Mouse (Mus musculus) heart, embryonic 16.5 days (tissue): ENCODE measurements around the gene Igfn1. TPM values are rescaled to one million over a fixed set of nuclear protein-coding genes. Genes with fewer than 3 reads are reported as not detected.

Experiments used
- ATAC-seq: fragments of 200-750 bp; cut with Nextera tagmentation; replicated peaks from 2 replicates; pipeline ENCODE4 v1.8.0; 2017; ENCODE audit warnings: moderate number of reproducible peaks; ENCODE audit not compliant: insufficient read depth, low FRiP score; ENCODE audit errors: extremely low read depth
- H3K27ac ChIP-seq: fragments of 300-500 bp; sonication (generic); 2 replicates; pipeline ENCODE4 v1.5.1; 2014; ENCODE audit warnings: mild to moderate bottlenecking, low read length, control low read depth, moderate library complexity
- H3K27me3 ChIP-seq: fragments of 300-500 bp; sonication (generic); 2 replicates; pipeline ENCODE4 v1.6.1; 2014; ENCODE audit warnings: low read length, mixed read lengths; ENCODE audit not compliant: control insufficient read depth, insufficient read depth
- H3K36me3 ChIP-seq: fragments of 300-500 bp; sonication (generic); 2 replicates; pipeline ENCODE4 v1.6.1; 2014; ENCODE audit not compliant: control insufficient read depth, insufficient read depth
- H3K4me1 ChIP-seq: fragments of 300-500 bp; sonication (generic); 2 replicates; pipeline ENCODE4 v1.6.1; 2014; ENCODE audit warnings: low read length, mixed read lengths; ENCODE audit not compliant: control insufficient read depth, insufficient read depth
- H3K4me2 ChIP-seq: fragments of 300-500 bp; sonication (generic); 2 replicates; pipeline ENCODE4 v1.6.1; 2014; ENCODE audit warnings: low read depth, mild to moderate bottlenecking, control low read depth, low read length
- H3K4me3 ChIP-seq: fragments of 300-500 bp; sonication (generic); 2 replicates; pipeline ENCODE4 v1.5.1; 2014; ENCODE audit warnings: mild to moderate bottlenecking, control low read depth, low read length
- H3K9ac ChIP-seq: fragments of 300-500 bp; sonication (generic); 2 replicates; pipeline ENCODE4 v1.6.1; 2014; ENCODE audit warnings: low read length, control low read depth
- H3K9me3 ChIP-seq: fragments of 300-500 bp; sonication (generic); replicated peaks from 2 replicates; pipeline ENCODE4 v1.6.1; 2016; ENCODE audit warnings: low read length; ENCODE audit not compliant: control insufficient read depth
- WGBS: fragments of 180-500 bp; shearing (Covaris S2); extraction: QIAGEN DNeasy Blood & Tissue Kit; methylation state at CpG from one replicate; pipeline ENCODE4 v1.1.7; 2014; 5-methylcytosine and 5-hydroxymethylcytosine counted together
- polyA plus RNA-seq: library from polyadenylated mRNA; unstranded; fragments of >200 nt; fragmentation: Nextera tagmentation; extraction: Ambion mirVana; gene quantifications from 2 replicates; pipeline ENCODE4 v1.2.1, GENCODE M21; 2015

Igfn1 gene
- polyA plus RNA-seq = not detected in 2 replicates

DNA sequence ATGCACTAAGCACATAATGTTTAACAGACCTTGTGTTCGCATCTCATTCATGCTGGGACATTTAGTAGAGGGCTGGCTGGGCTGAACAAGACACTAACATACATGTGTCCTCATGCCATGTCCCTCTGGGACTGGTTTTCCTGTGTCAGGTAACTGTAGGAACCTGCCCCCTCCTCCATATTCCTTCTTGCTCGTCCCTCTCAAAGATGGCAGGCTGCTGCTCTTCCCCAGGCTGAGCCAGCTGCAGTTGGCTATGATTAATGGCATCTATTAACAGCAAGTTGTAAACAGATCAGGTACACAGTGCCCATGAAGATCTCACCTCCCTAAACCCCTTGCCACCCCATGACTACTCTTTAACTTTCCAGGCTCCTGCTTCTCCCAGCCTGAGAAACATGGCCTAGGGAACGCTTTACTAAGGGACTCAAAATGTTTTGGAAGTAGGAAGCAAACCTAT lies at the start of gene Igfn1:
Igfn1 (minus strand) TSS at position 51 of the 457 bp plus-strand sequence.
- 82% methylated on average over 3 of the region's 3 CpGs for WGBS
- Histone ChIP-seq H3K9ac (peak within 1 kb of the TSS; percentile 63; the same call in 1 of the 2 replicates), H3K27ac (no peak within 1 kb of the TSS), H3K4me3 (peak within 1 kb of the TSS; percentile 61), H3K27me3 (no peaks in the 10 kb centered on the region), H3K9me3 (peaks cover 3% of the 10 kb centered on the region; the same call in 1 of the 2 replicates), H3K4me2 (peak within 1 kb of the TSS; percentile 92), H3K36me3 (no peaks in the 10 kb centered on the region), H3K4me1 (peaks cover 2% of the 10 kb centered on the region; the same call in 1 of the 2 replicates)
- no peak for ATAC-seq

DNA sequence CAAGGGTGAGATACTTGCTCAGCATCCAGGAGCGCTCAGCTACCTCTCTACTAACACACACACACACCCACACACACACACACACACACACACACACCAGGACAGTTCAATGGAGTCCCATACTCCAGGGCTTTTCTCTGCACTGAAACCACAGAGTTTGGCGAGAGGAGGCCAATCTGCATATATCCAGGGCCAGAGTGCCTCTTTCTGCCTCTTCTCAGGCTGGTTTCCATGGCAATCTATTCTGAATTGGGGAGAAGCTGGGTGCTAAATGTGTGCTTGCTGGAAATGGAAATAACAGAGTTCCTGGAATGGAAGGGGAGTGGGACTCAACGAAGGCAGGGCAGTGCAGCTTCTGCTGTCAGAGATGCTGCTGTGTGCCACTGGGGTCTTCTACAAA lies 49.6 kb upstream of the Igfn1 start:
- H3K4me3 ChIP-seq = no peak overlapping the region
- H3K27ac ChIP-seq = no peak overlapping the region
- H3K4me2 ChIP-seq = no peak overlapping the region
- H3K9ac ChIP-seq = no peak overlapping the region
- peaks cover 22% of the 10 kb centered on the region for H3K27me3 ChIP-seq
- no peak for ATAC-seq
- 83% methylated on average over 3 of the region's 3 CpGs for WGBS
- H3K4me1 ChIP-seq = peaks cover 6% of the 10 kb centered on the region
- no peaks in the 10 kb centered on the region for H3K36me3 ChIP-seq
- H3K9me3 ChIP-seq = no peaks in the 10 kb centered on the region

DNA sequence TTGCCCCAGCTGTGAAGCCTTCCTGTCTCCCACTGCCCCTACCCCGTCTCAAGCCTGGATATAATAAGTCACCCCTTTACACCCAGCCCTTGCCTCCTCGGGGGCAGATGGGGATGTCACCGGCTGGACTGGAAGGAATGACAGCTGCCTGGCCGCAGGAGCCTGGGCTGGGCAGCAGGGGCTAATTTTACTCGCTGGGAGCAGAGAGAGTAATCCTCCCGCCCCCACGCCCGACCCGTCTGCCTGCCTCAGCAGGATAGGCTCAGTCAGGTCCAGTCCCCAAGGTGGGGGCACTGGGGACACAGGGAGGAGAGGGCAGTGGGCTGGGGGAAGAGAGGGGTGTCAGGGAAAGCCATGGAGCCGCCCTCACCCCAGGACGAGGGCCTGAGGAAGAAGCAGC lies 46.4 kb upstream of the Igfn1 start, which contains the start of gene Cacna1s:
Cacna1s (plus strand) TSS at position 204 of the 400 bp plus-strand sequence.
- 43% methylated on average over 11 of the region's 11 CpGs for WGBS
- H3K27me3 ChIP-seq = peaks cover 41% of the 10 kb centered on the region
- H3K4me1 ChIP-seq = peaks cover 7% of the 10 kb centered on the region
- H3K27ac ChIP-seq = no peak within 1 kb of the TSS
- H3K4me2 ChIP-seq = no peak within 1 kb of the TSS
- H3K9ac ChIP-seq = no peak within 1 kb of the TSS
- no peak for ATAC-seq
- no peaks in the 10 kb centered on the region for H3K9me3 ChIP-seq
- H3K36me3 ChIP-seq = no peaks in the 10 kb centered on the region
- H3K4me3 ChIP-seq = no peak within 1 kb of the TSS

DNA sequence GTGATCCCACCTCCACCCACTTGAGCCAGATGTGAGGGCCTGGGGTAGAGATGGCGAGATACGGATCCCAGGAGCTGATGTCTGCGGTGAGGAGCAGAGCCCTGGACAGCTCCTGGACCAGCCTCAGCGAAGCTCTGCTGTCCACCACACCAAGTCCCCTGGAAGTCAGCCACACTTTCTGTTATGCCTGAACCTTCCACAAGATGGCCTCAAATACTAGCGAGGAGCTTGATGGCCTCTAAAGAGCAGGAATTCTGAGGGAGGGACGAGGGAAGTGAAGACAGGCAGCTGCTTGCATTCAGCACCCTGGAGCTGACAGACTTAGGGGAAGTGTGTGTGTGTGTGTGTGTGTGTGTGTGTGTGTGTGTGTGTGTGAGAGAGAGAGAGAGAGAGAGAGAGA lies 45.3 kb upstream of the Igfn1 start:
- Histone ChIP-seq H3K27me3 (peaks cover 40% of the 10 kb centered on the region), H3K4me1 (peaks cover 7% of the 10 kb centered on the region), H3K9ac (no peak overlapping the region), H3K36me3 (no peaks in the 10 kb centered on the region), H3K27ac (no peak overlapping the region), H3K9me3 (no peaks in the 10 kb centered on the region), H3K4me2 (peak overlapping the region; percentile 59), H3K4me3 (peak overlapping the region; percentile 39)
- ATAC-seq = peak; percentile 78
- WGBS = 0% methylated on average over 6 of the region's 6 CpGs

DNA sequence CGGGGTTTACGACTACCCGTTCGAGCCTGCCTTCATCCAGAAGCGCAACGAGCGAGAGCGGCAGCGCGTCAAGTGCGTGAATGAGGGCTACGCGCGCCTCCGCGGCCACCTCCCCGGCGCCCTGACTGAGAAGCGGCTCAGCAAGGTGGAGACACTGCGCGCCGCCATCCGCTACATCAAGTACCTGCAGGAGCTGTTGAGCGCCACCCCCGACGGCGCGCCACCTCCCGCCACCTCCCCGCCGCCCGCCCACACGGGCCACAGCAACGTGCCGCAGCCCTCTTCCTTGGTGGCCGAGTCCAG lies 44.8 kb upstream of the Igfn1 start:
- Histone ChIP-seq H3K4me2 (peak overlapping the region; percentile 59), H3K27me3 (peaks cover 40% of the 10 kb centered on the region), H3K36me3 (no peaks in the 10 kb centered on the region), H3K27ac (no peak overlapping the region), H3K4me3 (peak overlapping the region; percentile 39), H3K4me1 (peaks cover 7% of the 10 kb centered on the region), H3K9me3 (no peaks in the 10 kb centered on the region), H3K9ac (no peak overlapping the region)
- peak; percentile 29 for ATAC-seq
- 2% methylated on average over 36 of the region's 36 CpGs for WGBS

DNA sequence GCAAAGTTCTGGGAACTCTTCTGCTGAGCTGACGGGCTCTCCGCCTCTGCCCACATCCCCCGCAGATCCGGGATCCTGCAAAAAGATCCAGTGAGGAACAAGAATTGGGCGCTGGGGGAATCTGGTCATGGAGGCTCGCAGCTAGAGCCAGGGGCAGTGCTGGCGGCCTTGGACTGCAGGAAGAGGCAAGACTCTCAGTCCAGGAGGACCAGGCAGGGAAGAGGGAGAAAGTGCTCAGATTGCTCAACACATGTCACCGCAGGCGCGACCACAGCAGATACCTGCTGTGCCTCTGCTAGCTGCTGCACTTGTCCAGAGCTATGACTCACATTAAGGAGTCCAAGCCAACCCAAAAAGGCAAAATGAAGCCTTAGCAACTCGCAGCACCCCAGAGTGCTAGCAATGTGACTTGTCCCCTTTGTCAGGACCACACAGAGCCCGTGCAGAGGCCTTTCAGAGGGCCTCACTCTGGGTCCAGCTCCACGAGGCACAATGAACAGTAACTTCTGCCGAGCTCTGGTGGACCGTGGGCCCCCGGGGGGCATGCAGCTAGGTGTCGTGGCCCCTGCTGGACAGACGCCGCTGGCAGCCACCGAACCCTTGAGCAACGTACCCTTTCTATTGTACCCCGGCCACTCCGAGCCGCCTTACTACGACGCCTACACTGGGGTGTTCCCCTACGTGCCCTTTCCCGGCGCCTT lies 44.3 kb upstream of the Igfn1 start, which contains the start of gene Ascl5:
Ascl5 (plus strand) TSS at position 493 of the 701 bp plus-strand sequence.
- no peaks in the 10 kb centered on the region for H3K9me3 ChIP-seq

DNA sequence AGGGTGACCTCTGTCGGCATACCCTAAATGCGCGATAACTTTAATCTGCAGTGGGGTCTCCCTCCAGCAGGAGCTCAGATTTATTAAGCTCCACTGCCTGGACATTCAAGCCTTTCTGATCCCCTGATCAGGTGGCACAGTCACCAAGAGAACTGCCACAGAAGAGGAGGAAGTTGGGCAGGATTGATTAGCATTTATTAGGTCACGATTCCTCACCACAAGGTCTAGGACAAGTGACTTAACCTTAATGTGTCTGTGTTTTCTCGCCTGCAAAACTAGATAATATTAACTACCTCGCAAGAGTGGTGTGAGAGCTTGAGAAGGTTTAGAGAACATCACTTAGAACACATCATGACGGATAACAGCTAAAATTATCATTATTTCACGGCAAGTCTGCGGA lies 41.8 kb upstream of the Igfn1 start:
- Histone ChIP-seq H3K36me3 (no peaks in the 10 kb centered on the region), H3K4me2 (no peak overlapping the region), H3K9me3 (no peaks in the 10 kb centered on the region), H3K27me3 (peaks cover 43% of the 10 kb centered on the region), H3K27ac (no peak overlapping the region), H3K4me1 (peaks cover 7% of the 10 kb centered on the region), H3K9ac (no peak overlapping the region), H3K4me3 (no peak overlapping the region)
- ATAC-seq = no peak
- WGBS = 67% methylated on average over 9 of the region's 9 CpGs

More for the DNA sequence above, 44.3 kb upstream of the Igfn1 start, which contains the start of gene Ascl5:
- H3K4me2 ChIP-seq = peak within 1 kb of the TSS; percentile 59
- H3K36me3 ChIP-seq = no peaks in the 10 kb centered on the region
- H3K27ac ChIP-seq = no peak within 1 kb of the TSS
- no peak within 1 kb of the TSS for H3K9ac ChIP-seq
- ATAC-seq = no peak
- peaks cover 7% of the 10 kb centered on the region for H3K4me1 ChIP-seq
- peaks cover 40% of the 10 kb centered on the region for H3K27me3 ChIP-seq
- H3K4me3 ChIP-seq = peak within 1 kb of the TSS; percentile 39
- WGBS = 21% methylated on average over 29 of the region's 29 CpGs

DNA sequence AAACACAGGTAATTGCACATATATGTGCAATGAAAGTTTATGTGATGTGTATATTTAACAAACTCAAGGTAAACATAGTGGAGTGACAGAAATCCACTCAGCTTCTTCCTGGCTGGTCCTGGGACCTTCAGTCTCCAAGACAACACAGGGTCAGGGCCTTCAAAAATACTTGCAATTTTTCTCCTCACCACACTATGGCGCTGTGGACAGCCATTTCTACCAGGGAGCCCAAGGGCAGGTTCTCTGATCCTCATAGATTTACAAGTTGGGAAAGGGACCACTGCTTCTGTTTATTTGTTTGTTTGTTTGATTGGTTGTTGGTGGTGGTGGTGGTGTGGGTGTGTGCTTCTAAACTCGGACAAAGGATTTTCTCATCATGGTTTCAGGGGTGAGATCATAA lies 41.3 kb upstream of the Igfn1 start:
- Histone ChIP-seq H3K9ac (no peak overlapping the region), H3K27me3 (peaks cover 40% of the 10 kb centered on the region), H3K9me3 (no peaks in the 10 kb centered on the region), H3K4me2 (no peak overlapping the region), H3K4me3 (no peak overlapping the region), H3K36me3 (no peaks in the 10 kb centered on the region), H3K4me1 (peaks cover 7% of the 10 kb centered on the region), H3K27ac (no peak overlapping the region)
- 11% methylated on average over 2 of the region's 2 CpGs for WGBS
- no peak for ATAC-seq

DNA sequence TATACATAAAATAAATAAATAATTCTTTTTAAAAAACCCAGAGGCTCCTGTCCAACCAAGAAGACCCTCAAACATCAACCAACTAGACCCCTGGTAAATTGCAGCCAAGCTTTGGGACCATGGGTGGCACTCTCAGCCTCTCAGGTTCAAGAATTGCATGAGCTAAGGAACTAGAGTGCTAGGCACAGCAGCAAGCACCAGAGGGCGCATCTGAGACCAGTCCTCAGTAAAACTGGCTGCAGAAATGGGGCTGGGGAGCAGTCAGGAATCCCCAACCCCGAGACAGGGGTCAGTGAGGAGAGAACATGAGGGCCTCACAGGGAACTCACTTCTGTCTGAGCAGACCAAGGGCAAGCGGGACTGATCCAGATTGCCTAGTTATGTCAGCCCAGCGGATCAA lies 39.6 kb upstream of the Igfn1 start:
- H3K27me3 ChIP-seq = peaks cover 36% of the 10 kb centered on the region
- peaks cover 2% of the 10 kb centered on the region for H3K4me1 ChIP-seq
- no peak overlapping the region for H3K4me2 ChIP-seq
- no peak overlapping the region for H3K4me3 ChIP-seq
- H3K9me3 ChIP-seq = no peaks in the 10 kb centered on the region
- WGBS = 20% methylated on average over 4 of the region's 4 CpGs
- ATAC-seq = no peak
- H3K36me3 ChIP-seq = no peaks in the 10 kb centered on the region
- H3K9ac ChIP-seq = no peak overlapping the region
- H3K27ac ChIP-seq = no peak overlapping the region
